Mouse (Mus musculus) monocyte, adult 5-6 weeks (primary cell): Measurements from ENCODE around the gene Celf2. TPM values are rescaled to one million over a fixed set of nuclear protein-coding genes. Genes with fewer than 3 reads are reported as not detected.

ENCODE experiments used
- ATAC-seq: fragments of 153-309, 156-312 bp; replicated peaks from 2 replicates; pipeline ENCODE4 v1.8.0; 2017; ENCODE audit warnings: mild to moderate bottlenecking; ENCODE audit not compliant: low TSS enrichment, insufficient number of reproducible peaks, severe bottlenecking, poor library complexity, low FRiP score
- total RNA-seq: library from RNA; stranded (forward); fragments of 200-1000, 200-491, 200-594 nt; gene quantifications from 3 replicates; pipeline ENCODE4 v1.2.3, GENCODE M21; 2017

The Celf2 gene
- total RNA-seq, 1 experiment from 2014 or later, result 106 TPM

GRCm38 (mm10) chr2:6573640-6574039 is 935.7 kb downstream of the Celf2 start:
- no peak for ATAC-seq

DNA sequence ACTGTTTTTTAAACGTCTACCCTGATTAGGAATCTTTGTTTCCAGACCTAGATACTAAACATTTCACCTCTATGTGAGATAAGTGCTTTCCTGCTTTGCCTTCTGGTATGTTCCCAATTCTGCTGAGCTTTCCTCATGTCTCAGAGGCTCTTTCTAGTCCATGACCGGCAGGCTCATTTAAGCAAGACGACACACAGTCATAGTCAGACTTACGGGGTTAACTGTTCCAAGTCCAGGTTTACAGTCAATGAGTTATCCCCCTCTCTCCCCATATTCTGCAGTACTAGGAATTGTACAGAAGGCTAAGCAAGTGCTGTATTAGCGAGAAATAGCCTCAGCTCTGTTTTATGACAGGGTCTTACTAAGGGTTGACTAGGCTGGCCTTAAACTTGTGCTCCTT is 936.4 kb downstream of the Celf2 start:
- ATAC-seq, result no peak

DNA sequence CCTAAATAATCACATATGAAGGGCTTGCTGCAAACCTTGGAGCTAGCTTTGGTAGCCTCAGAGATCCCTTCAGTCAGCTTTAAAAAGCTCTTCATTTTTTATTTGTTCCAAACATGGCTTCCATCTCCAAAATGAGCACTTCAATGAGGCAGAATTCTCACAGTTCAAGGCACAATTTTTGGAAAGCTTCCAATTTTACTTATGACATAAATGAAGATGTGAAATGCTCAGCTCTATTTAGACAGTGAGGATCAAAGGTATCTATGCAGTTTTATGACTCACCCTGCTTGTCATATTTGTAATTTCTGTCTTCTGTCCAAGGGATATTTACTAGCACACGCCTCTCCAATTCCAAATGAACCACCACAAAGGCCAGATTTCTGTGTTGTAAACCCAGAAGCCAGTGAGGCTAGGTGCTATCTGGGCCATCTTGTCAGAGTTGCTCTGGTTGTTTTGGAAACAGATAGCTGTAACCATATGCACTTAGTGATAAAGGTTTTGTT is 940.3 kb downstream of the Celf2 start:
- no peak for ATAC-seq

DNA sequence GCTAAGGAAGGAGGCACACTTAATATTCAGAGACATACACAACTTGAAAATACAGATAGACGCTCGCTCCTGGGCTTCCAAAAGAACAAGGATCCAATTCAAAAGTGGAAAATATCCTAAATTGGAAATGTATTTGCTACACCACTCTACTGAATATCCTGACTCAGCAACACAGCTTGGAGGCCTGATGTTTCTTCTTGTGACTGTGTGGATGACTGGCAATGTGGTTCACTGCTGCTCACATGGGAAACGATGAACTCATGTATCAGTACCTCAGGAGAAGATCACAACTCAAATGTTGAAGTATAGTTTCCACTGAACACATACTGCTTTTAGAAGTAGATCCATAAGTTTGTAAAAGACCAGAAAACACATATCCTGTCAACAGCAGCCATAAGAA is 944.2 kb downstream of the Celf2 start:
- ATAC-seq, result no peak

- no peak for ATAC-seq
Measured at GRCm38 (mm10) chr2:6561337-6561736, 948.0 kb downstream of the Celf2 start.

DNA sequence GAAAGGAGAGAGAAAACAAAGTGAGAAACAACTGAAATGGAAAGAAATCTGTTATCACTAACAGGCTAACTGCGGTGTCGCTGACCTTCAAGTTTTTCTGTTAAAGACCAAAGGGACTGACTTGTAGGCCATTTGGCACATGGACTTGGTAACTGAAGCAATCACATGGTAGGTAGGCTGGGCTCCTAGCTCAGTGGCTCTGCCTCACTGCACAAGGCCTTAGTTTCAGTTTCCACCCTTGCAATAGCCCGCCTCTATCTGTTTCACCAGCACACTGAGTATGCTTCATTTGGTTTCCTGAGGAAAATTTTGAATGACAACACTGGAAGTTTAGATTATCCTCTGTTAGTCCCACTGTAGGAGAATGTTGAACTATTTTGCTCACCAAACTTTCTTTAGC is 948.6 kb downstream of the Celf2 start:
- ATAC-seq, result no peak

DNA sequence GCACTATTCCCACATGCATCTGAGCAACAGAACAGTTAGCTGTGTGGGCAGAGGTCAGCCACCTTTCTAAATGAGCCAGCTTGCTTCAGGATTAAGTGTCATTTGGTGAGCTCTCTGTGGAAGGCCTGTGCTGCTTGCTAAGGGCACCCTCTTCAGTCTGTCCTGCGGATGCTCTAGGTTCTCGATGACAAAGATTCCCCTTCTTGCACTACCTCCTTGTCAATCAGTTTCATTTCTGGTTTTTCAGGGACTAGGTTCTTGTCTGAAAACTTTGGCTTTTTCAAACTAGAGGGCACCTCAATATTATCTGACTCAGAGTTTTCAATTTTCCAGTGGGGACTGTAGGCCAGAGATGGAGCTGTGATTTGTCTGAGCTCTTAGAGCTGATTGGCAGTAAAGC is 949.8 kb downstream of the Celf2 start:
- ATAC-seq, result no peak

GRCm38 (mm10) chr2:6558303-6559254 is 950.8 kb downstream of the Celf2 start:
- ATAC-seq, result no peak

DNA sequence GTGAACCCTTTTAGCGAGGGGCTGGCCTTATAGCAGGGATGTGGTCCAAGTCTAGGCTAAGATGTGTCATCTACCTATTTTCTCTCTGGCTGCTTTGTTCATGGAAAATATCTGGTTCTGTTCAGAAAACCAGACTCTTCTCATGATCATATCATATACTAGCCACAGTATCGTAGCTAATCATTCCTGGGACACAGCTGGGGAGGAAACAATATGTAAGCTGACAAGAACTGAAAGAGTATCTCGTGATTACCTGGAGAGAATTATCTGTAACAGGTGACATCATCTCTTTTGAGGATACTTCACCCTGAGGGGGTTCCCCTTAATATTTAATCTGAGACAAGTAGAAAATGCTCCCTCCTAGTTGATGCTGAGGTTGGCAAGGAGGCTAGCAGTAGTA is 951.6 kb downstream of the Celf2 start:
- no peak for ATAC-seq

GRCm38 (mm10) chr2:6556913-6557312 is 952.5 kb downstream of the Celf2 start:
- no peak for ATAC-seq

DNA sequence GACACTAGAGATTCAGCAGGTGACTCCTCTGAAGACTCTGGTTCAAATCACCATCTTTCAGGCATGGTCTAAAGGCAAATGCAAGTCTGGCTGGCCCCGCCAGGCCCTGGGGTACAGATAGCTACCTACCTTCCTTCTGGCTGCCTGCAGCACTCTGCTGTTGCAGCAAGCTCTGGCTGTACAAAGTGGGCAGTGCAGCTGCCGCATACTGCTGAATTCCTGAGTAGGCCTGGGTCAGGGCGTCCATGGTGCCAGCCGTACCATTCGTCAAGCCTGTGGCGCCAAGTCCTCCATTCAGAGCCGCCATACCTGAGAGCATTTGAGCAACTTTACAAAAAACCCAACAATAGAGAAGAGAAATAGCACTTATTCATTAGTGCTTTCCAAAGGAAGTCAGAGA is 955.7 kb downstream of the Celf2 start:
- no peak for ATAC-seq

DNA sequence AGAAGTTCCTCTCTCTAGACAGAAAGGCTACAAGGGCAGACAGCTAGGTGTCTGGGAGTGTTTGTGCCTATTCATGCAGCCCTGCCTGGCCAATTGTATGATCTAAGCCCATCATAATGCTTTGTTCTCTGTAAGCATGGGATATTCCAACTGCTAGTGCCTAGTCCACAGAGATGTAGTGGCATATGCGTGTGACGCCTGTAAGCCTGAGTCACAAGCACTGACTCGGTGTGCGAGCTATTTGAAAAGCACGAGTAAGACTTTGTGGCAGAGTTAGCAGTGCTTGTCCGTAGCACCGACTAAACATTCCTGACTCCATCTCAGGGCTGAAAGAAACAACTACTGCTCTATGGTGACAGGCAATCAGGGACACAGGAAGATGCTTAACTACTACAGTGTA is 960.1 kb downstream of the Celf2 start:
- no peak for ATAC-seq

DNA sequence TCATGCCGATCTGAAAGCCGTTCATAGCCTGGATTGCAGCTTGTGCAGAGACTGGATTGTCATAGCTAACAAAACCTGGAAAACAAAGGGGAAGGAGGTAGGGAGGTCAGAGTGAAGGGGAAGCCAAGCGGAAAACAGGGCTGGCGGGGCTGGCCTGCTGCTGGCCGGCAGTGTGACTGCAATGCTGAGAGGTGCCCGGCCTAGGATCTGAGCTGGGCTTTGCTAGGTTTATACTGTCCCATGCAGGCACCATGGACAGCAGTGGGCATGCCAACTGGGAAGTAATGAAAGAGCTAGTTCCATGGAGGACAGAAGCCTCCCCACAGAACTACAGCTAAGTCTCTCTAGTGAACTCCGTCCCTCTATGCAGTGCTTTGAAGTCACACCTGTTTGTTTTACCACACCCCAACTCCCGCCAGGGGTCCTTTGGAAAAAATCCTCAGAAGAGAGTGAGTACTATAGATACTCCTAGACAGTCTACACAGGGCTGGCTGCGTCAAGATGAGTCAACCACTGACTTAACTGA is 962.2 kb downstream of the Celf2 start:
- ATAC-seq, result no peak

DNA sequence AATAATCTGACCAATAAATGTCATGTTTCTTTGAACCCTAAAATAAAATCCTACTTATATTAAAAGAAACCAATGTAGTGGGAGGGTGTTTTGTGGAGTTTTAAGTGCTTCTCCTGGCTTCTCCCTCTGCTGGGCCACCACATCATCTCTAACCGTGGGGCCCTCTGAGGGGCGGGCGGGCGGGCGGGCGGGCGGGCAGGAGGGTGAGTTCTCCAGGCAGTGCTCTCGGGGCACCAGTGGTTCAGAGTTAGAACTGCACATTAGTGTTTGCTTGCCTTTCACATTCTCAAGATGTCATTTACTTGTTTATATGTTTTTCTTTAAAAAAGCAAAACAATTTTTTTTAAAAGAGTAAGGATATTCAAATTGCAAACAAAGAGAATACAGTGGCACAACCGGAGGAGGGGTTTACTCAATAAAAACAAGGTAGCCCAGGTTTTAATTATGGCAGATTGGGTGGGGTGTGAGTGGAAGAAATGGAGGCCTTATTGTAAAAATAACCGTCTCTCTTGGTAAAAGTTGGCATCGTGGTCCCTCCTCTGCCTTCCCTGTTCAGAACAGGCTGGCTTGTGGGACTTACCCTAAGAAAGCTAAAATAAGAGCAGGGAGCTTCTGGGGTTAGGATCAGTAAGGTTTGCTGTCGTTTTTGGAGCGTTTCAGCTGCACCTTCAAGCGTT is 962.8 kb downstream of the Celf2 start:
- ATAC-seq, result no peak

DNA sequence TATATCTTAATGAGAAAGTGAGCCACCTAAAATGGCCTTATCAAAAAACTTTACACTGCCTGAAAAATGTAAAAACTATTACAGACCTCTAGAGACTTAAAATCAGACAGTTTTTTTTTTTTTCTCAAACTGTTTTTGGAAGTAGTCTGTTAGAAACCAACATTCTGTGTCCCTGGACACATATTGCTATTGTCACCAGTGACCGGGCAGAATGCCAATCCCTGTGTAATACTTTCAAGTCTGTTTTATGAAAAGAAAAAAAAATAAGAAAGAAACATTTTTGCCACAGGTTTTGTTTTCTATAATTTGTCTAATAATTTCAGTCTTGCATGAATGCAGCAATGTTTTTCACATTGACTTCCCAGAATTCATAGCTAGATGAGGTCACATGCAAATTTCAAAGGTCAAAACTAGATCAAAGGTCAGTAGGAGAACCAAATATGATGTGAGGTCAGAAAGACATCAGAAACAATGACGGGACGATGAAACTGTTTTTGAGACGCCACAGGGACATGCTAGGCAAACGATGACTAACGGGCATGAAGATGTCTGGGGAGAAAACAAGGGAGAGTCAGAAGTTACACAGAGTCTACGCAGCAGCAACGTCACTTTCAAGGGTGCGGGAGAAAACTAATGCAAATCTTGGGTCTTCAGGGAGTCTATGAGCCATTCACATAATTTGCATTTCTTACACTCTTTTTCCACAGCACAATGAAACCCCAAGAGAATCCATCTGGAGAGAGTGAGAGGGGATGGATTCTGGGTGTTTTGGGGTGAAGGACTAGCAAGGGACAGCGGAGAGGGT is 964.0 kb downstream of the Celf2 start:
- ATAC-seq, result no peak

- no peak for ATAC-seq
Measured at GRCm38 (mm10) chr2:6543650-6544049, 965.7 kb downstream of the Celf2 start.

DNA sequence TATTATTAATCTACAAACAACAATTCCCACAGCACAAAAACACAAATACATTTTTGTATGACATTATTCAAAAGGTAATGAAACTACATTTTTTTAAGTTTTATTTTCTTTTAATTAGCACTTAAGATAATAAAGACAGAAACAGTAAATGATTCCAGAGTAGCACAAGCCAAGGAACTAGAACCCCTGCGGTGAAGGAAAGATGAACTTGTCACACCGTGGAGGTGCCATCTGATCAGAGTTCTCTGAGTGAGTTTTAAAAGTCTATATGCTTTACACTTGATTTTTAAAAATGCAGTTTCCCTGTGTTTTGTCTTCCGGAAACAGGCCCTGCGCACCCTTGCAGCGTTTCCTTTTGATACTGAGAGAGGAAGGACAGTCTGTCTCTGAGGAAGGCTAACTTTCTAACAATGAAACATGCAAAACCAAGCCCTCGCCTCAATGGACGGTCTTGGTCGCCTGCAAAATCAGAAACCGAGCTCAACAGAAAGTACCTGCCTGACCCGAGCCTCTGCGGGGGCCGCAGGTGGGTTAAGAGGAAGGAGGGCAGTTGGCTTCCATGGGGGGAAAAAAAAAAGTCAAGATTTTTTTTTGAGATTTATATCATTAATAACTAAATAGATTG is 966.7 kb downstream of the Celf2 start:
- ATAC-seq, result no peak

DNA sequence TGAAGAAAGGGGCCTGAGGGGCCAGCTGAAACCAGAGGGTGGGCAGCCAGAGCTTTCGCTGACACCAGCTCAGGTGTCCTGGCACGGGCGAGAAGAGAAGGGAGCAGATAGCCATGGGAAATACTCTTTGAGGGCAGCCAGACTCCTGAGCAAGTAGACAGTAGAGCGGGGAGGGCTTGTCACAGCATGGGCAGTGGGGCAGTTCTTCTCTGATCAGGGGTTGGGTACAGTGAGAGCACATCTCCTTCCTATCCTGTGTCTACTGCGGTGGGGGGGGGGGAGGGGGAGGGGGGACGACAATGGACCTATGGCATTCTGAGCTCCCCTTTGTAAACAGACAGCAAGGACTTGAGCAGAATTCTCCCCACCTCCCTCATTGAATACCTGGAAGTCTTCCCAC is 968.5 kb downstream of the Celf2 start:
- no peak for ATAC-seq
